Mouse (Mus musculus) heart, postnatal 0 days (tissue): ENCODE results near the gene Pax5. TPM values are rescaled to one million over a fixed set of nuclear protein-coding genes. Genes with fewer than 3 reads are reported as not detected.

Source experiments
- ATAC-seq: fragments of 200-750 bp; cut with Nextera tagmentation; 2 replicates; pipeline ENCODE4 v1.8.0; 2017; ENCODE audit warnings: low read depth, moderate number of reproducible peaks, moderate library complexity; ENCODE audit not compliant: insufficient read depth
- DNase-seq: peaks from one replicate; pipeline ENCODE4 v3.0.0-alpha.2; 2016; ENCODE audit warnings: low spot score
- H3K27ac ChIP-seq: fragments of 300-500 bp; sonication (generic); 2 replicates; pipeline ENCODE4 v1.5.1; 2014; ENCODE audit warnings: low read depth, mild to moderate bottlenecking
- H3K27me3 ChIP-seq: fragments of 300-500 bp; sonication (generic); 2 replicates; pipeline ENCODE4 v1.6.1; 2014; ENCODE audit warnings: low read length, mixed read lengths; ENCODE audit not compliant: control insufficient read depth, insufficient read depth
- H3K36me3 ChIP-seq: fragments of 300-500 bp; sonication (generic); replicated peaks from 2 replicates; pipeline ENCODE4 v1.6.1; 2014; ENCODE audit warnings: low read length, mixed read lengths; ENCODE audit not compliant: control insufficient read depth, insufficient read depth
- H3K4me1 ChIP-seq: fragments of 300-500 bp; sonication (generic); 2 replicates; pipeline ENCODE4 v1.6.1; 2014; ENCODE audit warnings: antibody characterized with exemption; ENCODE audit not compliant: control insufficient read depth, insufficient read depth
- H3K4me2 ChIP-seq: fragments of 300-500 bp; sonication (generic); 2 replicates; pipeline ENCODE4 v1.6.1; 2014; ENCODE audit warnings: low read depth, mild to moderate bottlenecking, low read length, moderate library complexity
- H3K4me3 ChIP-seq: fragments of 300-500 bp; sonication (generic); 2 replicates; pipeline ENCODE4 v1.5.1; 2014; ENCODE audit warnings: low read depth, low read length
- H3K9ac ChIP-seq: fragments of 300-500 bp; sonication (generic); replicated peaks from 2 replicates; pipeline ENCODE4 v1.6.1; 2014; ENCODE audit warnings: low read depth, low read length, mixed read lengths
- H3K9me3 ChIP-seq: fragments of 300-500 bp; sonication (generic); replicated peaks from 2 replicates; pipeline ENCODE4 v1.6.1; 2016; ENCODE audit warnings: low read length; ENCODE audit not compliant: control insufficient read depth
- CTCF ChIP-seq: IDR thresholded peaks from 2 replicates; pipeline ENCODE4 v1.5.1; 2016; ENCODE audit warnings: antibody characterized with exemption, control low read depth, low read depth
- EP300 ChIP-seq: IDR thresholded peaks from 2 replicates; pipeline ENCODE4 v1.6.1; 2016; ENCODE audit warnings: antibody characterized with exemption, low read depth
- WGBS: fragments of 180-500 bp; shearing (Covaris S2); extraction: QIAGEN DNeasy Blood & Tissue Kit; methylation state at CpG from one replicate; pipeline ENCODE4 v1.1.7; 2014; 5-methylcytosine and 5-hydroxymethylcytosine counted together
- polyA plus RNA-seq: library from polyadenylated mRNA; unstranded; fragments of >200 nt; fragmentation: Nextera tagmentation; extraction: Ambion mirVana; gene quantifications from 2 replicates; pipeline ENCODE4 v1.2.1, GENCODE M21; 2015
- total RNA-seq: library from RNA; depleted of rRNA; stranded (reverse); fragments of >200 nt; gene quantifications from 2 replicates; pipeline ENCODE4 v1.2.3, GENCODE M21; 2014; ENCODE audit warnings: low replicate concordance

Pax5 gene
- total and polyA plus RNA-seq, 2 experiments from 2014 or later, result not detected

DNA sequence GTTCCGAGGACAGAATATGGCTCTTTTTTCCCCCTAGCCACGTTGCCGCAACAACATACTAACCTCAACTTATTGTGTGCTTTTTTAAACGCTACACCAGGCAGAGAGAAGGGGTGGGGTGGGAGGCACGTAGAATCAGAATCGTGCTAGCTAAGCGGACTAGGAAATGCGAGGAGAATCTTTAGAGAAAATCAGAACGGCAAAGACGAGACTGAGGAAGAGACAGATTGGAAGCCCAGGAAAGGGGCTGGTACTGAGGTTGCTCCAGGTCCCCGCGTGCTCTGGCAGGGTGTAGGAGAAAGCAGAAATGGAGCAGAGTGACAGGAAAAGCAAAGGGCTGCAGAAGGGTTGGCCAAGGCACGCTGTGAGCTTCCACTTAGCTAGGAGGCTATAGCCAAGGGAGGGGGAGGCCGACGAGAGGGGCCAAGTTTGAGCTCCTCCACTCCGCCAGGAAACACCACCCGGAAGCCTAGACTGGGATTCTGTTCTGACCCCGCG is 3.3 kb upstream of the Pax5 start:
- Histone ChIP-seq H3K27ac (no peak overlapping the region), H3K9me3 (no peaks in the 10 kb centered on the region), H3K36me3 (no peaks in the 10 kb centered on the region), H3K4me1 (no peaks in the 10 kb centered on the region), H3K9ac (no peak overlapping the region), H3K4me3 (0 out of 2 replicates have a peak overlapping the region, but pooled peaks have one; percentile 2), H3K4me2 (no peak overlapping the region), H3K27me3 (peaks cover 95% of the 10 kb centered on the region)
- WGBS, result 1% methylated on average over 19 of the region's 19 CpGs
- TF ChIP-seq EP300 (no peak), CTCF (no peak)
- DNase-seq (no peak), ATAC-seq (no peak)

DNA sequence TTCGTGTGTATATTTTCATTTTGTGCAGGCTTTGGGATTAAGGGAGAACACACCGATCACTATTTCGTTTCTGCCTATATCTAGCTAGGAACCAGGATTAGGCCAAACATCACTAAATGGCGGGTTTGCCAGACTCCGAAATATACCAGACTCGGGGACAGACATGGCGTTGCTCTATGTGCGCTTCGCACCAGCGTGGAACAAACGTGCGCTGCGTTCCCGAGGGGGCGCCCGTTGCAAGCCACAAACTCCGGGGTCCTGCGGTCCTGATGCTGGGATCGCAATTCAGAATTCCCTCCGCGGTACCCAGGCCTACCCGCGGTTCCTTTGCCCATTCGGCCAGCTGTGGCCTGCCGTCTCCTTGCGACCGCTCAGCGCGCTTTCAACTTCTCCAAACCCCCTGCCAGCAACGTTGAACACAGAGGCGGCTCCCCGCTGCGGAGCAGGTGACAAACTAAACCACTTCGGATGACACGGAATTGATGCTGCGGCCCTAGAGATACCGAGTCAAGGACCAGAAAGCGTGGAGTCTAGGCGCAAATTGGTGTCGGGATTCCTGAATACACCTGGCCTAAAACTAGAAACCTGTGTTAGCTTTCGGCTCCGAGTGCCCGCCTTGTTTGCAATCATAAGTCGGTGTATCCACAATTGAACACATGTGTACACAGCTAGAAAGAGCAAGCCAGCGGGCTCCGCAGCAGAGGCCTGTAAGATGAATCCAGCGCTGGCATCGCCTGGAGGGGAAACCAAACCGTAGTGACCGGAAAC is 2.7 kb upstream of the Pax5 start:
- Histone ChIP-seq H3K9me3 (no peaks in the 10 kb centered on the region), H3K36me3 (no peaks in the 10 kb centered on the region), H3K9ac (no peak overlapping the region), H3K27me3 (peaks cover 95% of the 10 kb centered on the region), H3K27ac (no peak overlapping the region), H3K4me2 (peak overlapping the region; percentile 25), H3K4me3 (peak overlapping the region; percentile 23; the same call in 1 of the 2 replicates), H3K4me1 (no peaks in the 10 kb centered on the region)
- WGBS, result 2% methylated on average over 50 of the region's 50 CpGs
- ATAC-seq (no peak), DNase-seq (no peak)
- TF ChIP-seq EP300 (no peak), CTCF (no peak)

DNA sequence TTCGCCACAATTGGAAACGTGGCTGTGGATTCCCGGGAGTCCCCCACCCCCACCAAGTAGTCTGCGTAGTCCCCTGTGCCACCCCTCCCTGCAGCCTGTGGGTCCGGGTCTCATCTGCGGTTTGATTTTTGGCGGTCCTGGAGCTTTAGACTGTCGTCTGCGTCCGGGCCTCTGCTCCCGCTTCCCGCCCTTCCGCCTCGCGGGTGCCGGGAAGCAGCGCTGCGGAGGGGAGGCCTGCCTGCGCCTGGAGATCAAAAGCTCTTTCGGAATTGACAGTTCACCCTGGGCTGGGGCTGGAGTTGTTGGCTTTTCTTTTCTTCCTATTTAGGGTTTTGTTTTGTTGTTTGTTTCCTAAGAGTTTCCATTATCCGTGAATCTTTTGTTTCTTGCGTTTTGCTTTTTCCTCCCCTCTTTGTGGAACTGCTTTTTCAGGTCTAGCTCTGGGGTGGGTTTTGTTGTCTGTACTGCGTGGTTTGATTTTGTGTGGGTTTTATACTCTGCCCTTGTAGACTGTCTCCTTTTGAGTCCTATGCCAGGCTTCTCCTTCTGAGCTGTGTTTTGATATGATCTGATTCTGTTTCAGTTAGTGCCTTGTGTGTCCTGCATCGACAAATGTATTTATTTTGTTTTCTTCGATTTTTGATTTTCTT is 1.9 kb upstream of the Pax5 start:
- no peaks in the 10 kb centered on the region for H3K4me1 ChIP-seq
- peak overlapping the region; percentile 20 for H3K4me2 ChIP-seq
- H3K4me3 ChIP-seq, result peak overlapping the region; percentile 33
- ATAC-seq, result no peak
- H3K9ac ChIP-seq, result no peak overlapping the region
- WGBS, result 1% methylated on average over 25 of the region's 25 CpGs
- TF ChIP-seq CTCF (no peak), EP300 (no peak)
- no peak for DNase-seq
- H3K27ac ChIP-seq, result no peak overlapping the region
- H3K9me3 ChIP-seq, result no peaks in the 10 kb centered on the region
- H3K27me3 ChIP-seq, result peaks cover 95% of the 10 kb centered on the region
- H3K36me3 ChIP-seq, result no peaks in the 10 kb centered on the region

DNA sequence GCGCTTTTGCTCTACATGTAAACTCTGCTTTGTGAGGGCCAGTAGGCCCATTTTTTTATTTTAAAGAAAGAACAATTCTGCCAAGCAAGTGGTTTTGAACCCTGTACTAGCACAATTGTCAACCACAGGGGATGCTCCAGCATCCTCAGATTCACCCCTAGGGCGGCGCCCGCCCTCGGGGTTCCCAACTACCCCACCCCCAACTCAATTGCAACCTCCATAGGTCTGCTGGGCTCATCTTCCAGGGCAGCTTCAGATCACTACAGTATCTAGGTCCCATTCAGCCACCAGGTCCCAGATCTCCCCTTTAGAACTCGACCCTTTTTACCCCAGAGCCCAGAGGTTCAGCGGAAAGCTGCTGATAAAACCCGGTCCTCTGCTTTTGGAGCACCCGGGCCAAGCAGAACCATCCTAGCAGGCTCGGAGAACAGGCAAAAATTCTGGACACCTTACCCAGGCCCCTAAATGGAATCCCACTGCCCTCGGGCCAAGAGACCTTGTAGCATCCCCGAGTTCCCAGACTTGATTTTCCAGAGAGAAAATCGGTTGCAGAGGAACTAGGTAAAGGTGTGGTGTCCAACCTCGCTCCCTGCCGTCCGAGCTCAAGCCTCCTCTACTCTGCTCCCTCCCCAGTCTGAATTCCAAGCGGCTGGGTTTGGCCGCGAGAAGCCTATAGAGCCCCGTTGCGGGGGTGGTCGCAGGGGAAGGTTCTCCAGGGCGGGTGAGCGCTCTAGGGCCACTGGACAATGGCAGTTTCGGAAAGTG is 1.0 kb upstream of the Pax5 start:
- H3K36me3 ChIP-seq, result no peaks in the 10 kb centered on the region
- H3K9me3 ChIP-seq, result no peaks in the 10 kb centered on the region
- no peak overlapping the region for H3K9ac ChIP-seq
- WGBS, result 3% methylated on average over 25 of the region's 25 CpGs
- H3K4me3 ChIP-seq, result 0 out of 2 replicates have a peak overlapping the region, but pooled peaks have one; percentile 33
- ATAC-seq (no peak), DNase-seq (no peak)
- TF ChIP-seq CTCF, result no peak
- no peak for TF ChIP-seq EP300
- H3K27ac ChIP-seq, result no peak overlapping the region
- H3K4me2 ChIP-seq, result peak overlapping the region; percentile 20
- peaks cover 95% of the 10 kb centered on the region for H3K27me3 ChIP-seq
- no peaks in the 10 kb centered on the region for H3K4me1 ChIP-seq

DNA sequence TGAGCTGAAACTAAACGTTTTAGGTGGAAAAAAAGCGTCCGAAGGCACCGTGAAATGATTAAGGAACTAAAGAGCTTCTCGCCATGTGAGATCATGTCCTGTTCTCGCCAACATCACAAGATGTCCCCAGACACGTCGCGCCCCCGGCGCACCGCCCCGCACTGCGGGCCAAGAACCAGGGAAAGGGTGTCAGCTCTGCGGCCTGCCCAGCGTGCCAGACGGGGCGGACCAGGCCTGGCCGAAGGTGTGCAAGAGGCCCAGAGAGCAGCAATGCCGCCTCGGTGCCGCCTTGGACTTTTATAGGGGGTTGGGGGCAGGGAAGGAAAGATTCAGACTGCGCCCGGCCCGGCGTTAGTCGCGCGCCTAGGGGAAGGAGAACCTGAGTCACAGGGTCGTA is 412 bp upstream of the Pax5 start:
- H3K4me2 ChIP-seq, result no peak overlapping the region
- 4% methylated on average over 30 of the region's 30 CpGs for WGBS
- no peaks in the 10 kb centered on the region for H3K36me3 ChIP-seq
- H3K4me3 ChIP-seq, result 0 out of 2 replicates have a peak overlapping the region, but pooled peaks have one; percentile 18
- no peak overlapping the region for H3K9ac ChIP-seq
- no peaks in the 10 kb centered on the region for H3K4me1 ChIP-seq
- peaks cover 99% of the 10 kb centered on the region for H3K27me3 ChIP-seq
- no peak for DNase-seq
- no peak for ATAC-seq
- no peak overlapping the region for H3K27ac ChIP-seq
- TF ChIP-seq CTCF (no peak), EP300 (no peak)
- no peaks in the 10 kb centered on the region for H3K9me3 ChIP-seq
